Mouse (Mus musculus) CH12.LX (cell line): ENCODE data around the gene Socs1.

ENCODE experiments used
- CHD2 ChIP-seq: IDR thresholded peaks from 2 replicates; pipeline ENCODE4 v1.6.1; 2011; ENCODE audit warnings: low read length, improper control_type of control experiment
- CTCF ChIP-seq, 2 experiments: IDR thresholded peaks in 1 of 2; conservative IDR thresholded peaks in 1 of 2; 2 replicates each; pipeline ENCODE4 v1.5.1; 2011 to 2012; ENCODE audit warnings: low read depth in 2 of 2, low read length in 2 of 2, improper control_type of control experiment in 1 of 2, inconsistent platforms in 1 of 2, mild to moderate bottlenecking in 1 of 2, moderate library complexity in 1 of 2
- MAFK ChIP-seq: IDR thresholded peaks from 2 replicates; pipeline ENCODE4 v1.6.1; 2011; ENCODE audit warnings: low read length, improper control_type of control experiment; ENCODE audit not compliant: insufficient replicate concordance
- NELFE ChIP-seq: IDR thresholded peaks from 2 replicates; pipeline ENCODE4 v1.6.1; 2011; ENCODE audit warnings: low read depth, low read length, improper control_type of control experiment
- POLR2AphosphoS2 ChIP-seq: IDR thresholded peaks from 2 replicates; pipeline ENCODE4 v1.6.1; 2011; ENCODE audit warnings: low read depth, low read length, improper control_type of control experiment

GRCm38 (mm10) chr16:10814864-10815263 is 29.5 kb upstream of the Socs1 start:
- TF ChIP-seq NELFE (no peak), CHD2 (no peak), CTCF (conservative IDR thresholded peaks at IDR 0.05 in 1 of 2, IDR thresholded peaks at IDR 0.05 in 1 of 2; ENCODE audit: low read depth in 2 of 2, low read length in 2 of 2) (no peak), MAFK (no peak), POLR2AphosphoS2 (no peak)
